Mouse (Mus musculus): ENCODE results near the gene Arhgef6.

DNA sequence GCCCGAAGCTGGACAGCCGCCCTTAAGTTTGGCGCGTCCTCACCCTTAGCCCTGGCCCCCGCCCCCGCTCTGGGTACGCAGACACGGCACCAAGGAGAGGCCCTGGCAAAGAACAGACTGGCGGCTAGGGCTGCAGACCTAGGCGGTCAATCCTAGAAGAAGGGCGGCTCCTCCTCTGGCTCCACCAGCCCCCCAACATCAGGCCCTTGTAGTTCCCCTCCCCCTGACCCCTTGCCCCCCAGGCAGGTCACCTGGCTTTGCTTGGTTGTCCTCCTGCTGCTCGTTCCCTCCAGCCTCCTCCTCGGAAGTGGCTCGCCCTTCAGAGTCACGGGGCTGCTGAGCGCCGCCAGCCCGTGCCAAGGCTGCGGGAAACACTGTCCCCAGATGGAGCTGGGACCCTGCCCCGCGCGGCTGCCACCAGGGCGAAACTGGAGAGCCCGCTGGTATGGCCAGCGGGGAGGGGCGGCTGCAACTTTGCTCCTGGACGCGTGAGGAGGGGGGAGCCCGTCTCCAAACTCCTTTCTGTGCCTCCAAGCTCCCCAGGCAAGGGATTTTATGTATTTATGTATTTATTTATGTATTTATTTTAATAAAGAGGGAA lies 12.6 kb downstream of the Arhgef6 start:
- TF ChIP-seq CTCF (IDR thresholded peaks at IDR 0.05; ENCODE audit: low read depth) (no peak), EP300 (IDR thresholded peaks at IDR 0.05; ENCODE audit: low read depth) (no peak)
